Mouse (Mus musculus) midbrain, embryonic 11.5 days (tissue): ENCODE measurements around the gene Clybl. TPM values are rescaled to one million over a fixed set of nuclear protein-coding genes. Genes with fewer than 3 reads are reported as not detected.

Source experiments
- ATAC-seq: fragments of 200-750 bp; cut with Nextera tagmentation; 2 replicates; pipeline ENCODE4 v1.8.0; 2017; ENCODE audit warnings: moderate TSS enrichment, moderate library complexity; ENCODE audit not compliant: low FRiP score
- DNase-seq: peaks from one replicate; pipeline ENCODE4 v3.0.0; 2015; ENCODE audit warnings: low spot score; ENCODE audit errors: missing footprints
- H3K27ac ChIP-seq: fragments of 300-500 bp; sonication (generic); 2 replicates; pipeline ENCODE4 v1.5.1; 2014; ENCODE audit warnings: low read depth, low read length
- H3K27me3 ChIP-seq: fragments of 300-500 bp; sonication (generic); 2 replicates; pipeline ENCODE4 v1.6.1; 2014; ENCODE audit warnings: mild to moderate bottlenecking, low read length, moderate library complexity, mixed read lengths; ENCODE audit not compliant: control insufficient read depth, insufficient read depth
- H3K36me3 ChIP-seq: fragments of 300-500 bp; sonication (generic); 2 replicates; pipeline ENCODE4 v1.6.1; 2014; ENCODE audit warnings: mild to moderate bottlenecking, low read length, moderate library complexity, mixed read lengths; ENCODE audit not compliant: control insufficient read depth, insufficient read depth
- H3K4me1 ChIP-seq: fragments of 300-500 bp; sonication (generic); 2 replicates; pipeline ENCODE4 v1.6.1; 2014; ENCODE audit warnings: low read length; ENCODE audit not compliant: control insufficient read depth, insufficient read depth
- H3K4me2 ChIP-seq: fragments of 300-500 bp; sonication (generic); 2 replicates; pipeline ENCODE4 v1.6.1; 2014; ENCODE audit warnings: mild to moderate bottlenecking, moderate library complexity
- H3K4me3 ChIP-seq: fragments of 300-500 bp; sonication (generic); 2 replicates; pipeline ENCODE4 v1.5.1; 2014; ENCODE audit warnings: low read depth, low read length
- H3K9ac ChIP-seq: fragments of 300-500 bp; sonication (generic); 2 replicates; pipeline ENCODE4 v1.6.1; 2014; ENCODE audit warnings: low read length
- H3K9me3 ChIP-seq: fragments of 300-500 bp; sonication (generic); 2 replicates; pipeline ENCODE4 v1.6.1; 2016; ENCODE audit warnings: low read length; ENCODE audit not compliant: control insufficient read depth
- WGBS: fragments of 180-500 bp; shearing (Covaris S2); extraction: QIAGEN DNeasy Blood & Tissue Kit; methylation state at CpG from one replicate; pipeline ENCODE4 v1.1.7; 2014; 5-methylcytosine and 5-hydroxymethylcytosine counted together
- polyA plus RNA-seq: library from polyadenylated mRNA; unstranded; fragments of >200 nt; fragmentation: Nextera tagmentation; extraction: Ambion mirVana; gene quantifications from 2 replicates; pipeline ENCODE4 v1.2.1, GENCODE M21; 2014

Clybl gene
- polyA plus RNA-seq, 1 experiment from 2014 or later: 31.5 TPM

DNA sequence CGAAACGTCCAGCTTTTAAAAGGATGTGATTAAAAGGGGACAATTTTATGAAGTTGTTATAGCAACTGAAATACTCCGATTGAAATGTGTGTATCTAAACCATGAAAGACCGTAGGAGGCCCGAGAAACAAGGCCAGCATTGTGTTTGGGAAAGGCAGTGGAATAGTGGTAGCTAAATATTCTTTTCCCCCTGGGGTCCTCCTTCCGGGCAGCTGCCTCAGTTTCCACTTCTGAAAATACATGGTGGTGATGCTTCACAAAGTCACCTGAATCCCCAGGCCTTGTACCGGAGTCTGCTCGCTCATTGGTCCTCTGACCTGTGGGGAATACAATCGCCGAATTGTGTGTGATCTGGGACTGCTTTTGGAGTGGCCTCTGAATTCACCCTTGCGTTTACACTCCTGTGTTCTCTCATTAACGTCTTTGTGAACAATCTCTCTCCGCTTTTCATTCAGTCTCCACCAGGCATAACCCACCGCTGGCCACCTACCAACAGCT is 46.0 kb downstream of the Clybl start:
- H3K27ac ChIP-seq: peak overlapping the region; percentile 20; the same call in 1 of the 2 replicates
- WGBS: 7% methylated on average over 14 of the region's 14 CpGs
- ATAC-seq (no peak), DNase-seq (peak; percentile 96)
- peaks cover 51% of the 10 kb centered on the region for H3K27me3 ChIP-seq
- H3K36me3 ChIP-seq: no peaks in the 10 kb centered on the region
- no peaks in the 10 kb centered on the region for H3K9me3 ChIP-seq
- H3K9ac ChIP-seq: no peak overlapping the region
- peaks cover 42% of the 10 kb centered on the region for H3K4me1 ChIP-seq
- peak overlapping the region; percentile 29 for H3K4me2 ChIP-seq
- H3K4me3 ChIP-seq: no peak overlapping the region

DNA sequence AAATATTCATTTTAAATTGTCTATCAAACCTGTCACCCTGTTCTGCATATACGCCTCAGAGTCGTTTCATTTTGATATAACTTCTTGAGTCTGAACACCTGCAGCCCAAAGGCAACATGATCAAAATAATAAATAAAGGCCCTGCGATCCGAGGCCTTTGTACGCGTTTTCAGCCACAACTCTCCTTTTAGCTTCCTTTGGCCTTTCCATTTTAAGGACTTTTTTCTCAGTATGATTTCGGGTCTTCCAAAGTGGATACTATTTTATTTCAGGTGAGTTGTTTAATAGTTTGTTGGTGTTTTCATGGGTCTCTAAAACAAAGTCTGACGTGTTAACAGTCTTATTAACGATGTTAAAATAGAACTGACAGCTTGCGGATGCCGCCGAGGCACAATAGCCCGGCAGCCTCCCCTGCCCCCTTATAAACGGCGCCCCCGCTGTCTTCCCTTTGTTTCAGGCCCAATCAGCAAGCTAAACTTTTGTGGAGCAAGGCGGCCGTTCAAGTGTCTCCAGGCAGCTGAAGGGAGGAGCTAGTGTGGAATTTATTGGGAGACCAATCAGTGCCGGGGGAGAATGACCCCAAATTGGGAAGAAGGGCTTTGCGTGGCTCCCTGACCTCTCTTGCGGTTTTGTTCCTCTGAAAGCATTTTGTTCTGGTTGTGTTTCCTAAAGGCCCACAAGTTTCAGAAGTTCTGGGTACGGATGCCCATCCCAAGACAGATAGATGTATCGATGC is 47.5 kb downstream of the Clybl start:
- Histone ChIP-seq H3K9me3 (no peaks in the 10 kb centered on the region), H3K4me2 (peak overlapping the region; percentile 29), H3K4me1 (peaks cover 42% of the 10 kb centered on the region), H3K9ac (no peak overlapping the region), H3K27ac (no peak overlapping the region), H3K4me3 (no peak overlapping the region), H3K27me3 (peaks cover 50% of the 10 kb centered on the region), H3K36me3 (no peaks in the 10 kb centered on the region)
- WGBS: 5% methylated on average over 23 of the region's 23 CpGs
- ATAC-seq: peak; percentile 60
- peak; percentile 94 for DNase-seq

DNA sequence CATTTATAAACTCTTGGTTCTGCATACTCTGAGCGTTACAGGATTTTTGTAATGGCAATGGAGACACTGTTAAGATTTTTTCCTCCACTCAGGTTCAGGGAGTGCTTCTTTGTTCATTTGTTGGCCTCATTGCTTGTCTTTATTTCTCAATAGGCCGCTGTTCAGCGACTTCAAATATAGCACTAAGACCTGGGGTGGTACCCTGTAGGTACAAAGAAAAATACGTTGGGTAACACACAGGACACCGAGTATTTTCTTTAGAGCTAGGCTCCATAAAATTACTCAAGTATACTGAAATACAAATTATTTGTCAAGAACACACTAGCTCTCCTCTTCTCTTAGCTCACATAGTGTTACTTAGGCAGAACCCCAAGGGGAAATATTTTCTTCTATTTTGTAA is 48.5 kb downstream of the Clybl start:
- no peak overlapping the region for H3K9ac ChIP-seq
- peaks cover 39% of the 10 kb centered on the region for H3K4me1 ChIP-seq
- H3K4me3 ChIP-seq: no peak overlapping the region
- ATAC-seq (no peak), DNase-seq (peak; percentile 91)
- H3K4me2 ChIP-seq: no peak overlapping the region
- 36% methylated on average over 5 of the region's 5 CpGs for WGBS
- H3K27me3 ChIP-seq: peaks cover 45% of the 10 kb centered on the region
- H3K9me3 ChIP-seq: no peaks in the 10 kb centered on the region
- H3K36me3 ChIP-seq: no peaks in the 10 kb centered on the region
- H3K27ac ChIP-seq: no peak overlapping the region; the same call in 1 of the 2 replicates

DNA sequence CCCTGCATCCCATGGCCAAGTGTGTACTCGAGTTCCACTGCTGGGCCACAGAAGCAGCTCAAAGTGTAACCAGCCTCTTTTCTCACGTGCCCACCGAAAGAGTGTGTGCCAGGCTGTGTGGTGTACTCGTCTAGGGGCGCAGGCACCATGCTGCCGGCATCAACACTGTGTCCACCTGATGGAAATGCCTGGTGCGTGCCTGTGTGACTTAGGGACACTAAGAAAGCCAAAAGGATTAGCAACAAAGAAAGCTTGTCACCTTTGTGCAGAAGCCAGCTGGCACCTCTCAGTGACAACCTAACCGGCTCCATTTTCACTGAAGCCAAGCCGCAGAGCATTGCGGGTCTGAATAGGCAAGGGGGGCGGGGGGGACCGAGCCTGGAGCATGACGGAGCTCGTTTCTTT is 49.1 kb downstream of the Clybl start:
- peak; percentile 57 for ATAC-seq
- Histone ChIP-seq H3K4me1 (peaks cover 32% of the 10 kb centered on the region), H3K9ac (no peak overlapping the region), H3K4me3 (no peak overlapping the region), H3K4me2 (peak overlapping the region; percentile 16; the same call in 1 of the 2 replicates), H3K36me3 (no peaks in the 10 kb centered on the region), H3K27me3 (peaks cover 39% of the 10 kb centered on the region), H3K9me3 (no peaks in the 10 kb centered on the region), H3K27ac (no peak overlapping the region)
- DNase-seq: peak; percentile 92
- 15% methylated on average over 14 of the region's 14 CpGs for WGBS

DNA sequence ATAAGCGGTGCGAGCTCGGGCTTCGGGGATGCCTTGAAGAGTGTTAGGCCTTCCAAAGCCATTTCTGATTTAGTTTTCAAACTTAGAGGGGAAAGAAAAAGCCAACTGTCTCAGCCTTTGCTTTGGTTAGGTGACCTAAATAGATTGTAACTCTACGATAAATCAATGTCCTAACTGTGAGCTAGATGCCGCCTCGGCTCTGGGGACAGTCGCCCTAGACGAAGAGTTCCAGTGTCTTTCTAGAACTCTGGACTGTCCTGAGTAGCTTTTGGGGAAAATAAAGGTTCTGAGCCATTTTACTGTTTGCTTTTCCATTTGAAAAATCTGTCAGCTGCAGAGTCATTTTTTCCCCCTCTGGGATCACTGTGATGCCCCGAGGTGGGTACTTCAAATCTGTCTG is 49.6 kb downstream of the Clybl start:
- H3K27ac ChIP-seq: no peak overlapping the region
- no peak overlapping the region for H3K9ac ChIP-seq
- ATAC-seq (no peak), DNase-seq (no peak)
- no peaks in the 10 kb centered on the region for H3K9me3 ChIP-seq
- H3K36me3 ChIP-seq: no peaks in the 10 kb centered on the region
- peaks cover 36% of the 10 kb centered on the region for H3K27me3 ChIP-seq
- WGBS: 32% methylated on average over 10 of the region's 10 CpGs
- H3K4me2 ChIP-seq: peak overlapping the region; percentile 16; the same call in 1 of the 2 replicates
- H3K4me1 ChIP-seq: peaks cover 31% of the 10 kb centered on the region
- no peak overlapping the region for H3K4me3 ChIP-seq

DNA sequence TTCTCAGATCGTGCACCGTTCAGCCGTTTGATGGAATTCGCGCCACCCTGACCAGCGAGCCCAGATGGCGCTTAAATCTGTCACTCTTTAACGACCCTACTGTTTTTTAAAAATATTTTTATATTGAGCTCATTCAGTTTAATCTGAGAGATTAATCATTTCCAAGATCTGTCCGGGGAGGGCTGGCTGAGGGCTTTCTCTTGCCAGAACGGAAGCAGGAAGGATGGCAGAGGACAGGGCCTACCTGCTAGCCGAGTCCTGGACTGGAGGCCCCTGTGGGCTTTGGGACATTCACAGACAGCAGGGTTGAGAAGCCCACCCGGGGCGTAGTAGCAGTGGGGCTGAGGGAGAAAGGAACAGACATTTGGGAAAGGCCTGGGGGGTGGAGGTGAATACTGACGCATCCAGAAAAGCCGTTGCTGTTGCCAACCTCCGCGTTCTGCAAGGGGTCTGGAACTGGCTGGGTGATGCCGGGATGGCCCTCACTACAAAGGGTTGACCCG is 51.8 kb downstream of the Clybl start:
- no peak for DNase-seq
- 92% methylated on average over 19 of the region's 19 CpGs for WGBS
- ATAC-seq: no peak
- peaks cover 21% of the 10 kb centered on the region for H3K27me3 ChIP-seq
- H3K36me3 ChIP-seq: no peaks in the 10 kb centered on the region
- H3K27ac ChIP-seq: no peak overlapping the region
- no peak overlapping the region for H3K4me3 ChIP-seq
- no peak overlapping the region for H3K4me2 ChIP-seq
- H3K9me3 ChIP-seq: no peaks in the 10 kb centered on the region
- peaks cover 17% of the 10 kb centered on the region for H3K4me1 ChIP-seq
- no peak overlapping the region for H3K9ac ChIP-seq

DNA sequence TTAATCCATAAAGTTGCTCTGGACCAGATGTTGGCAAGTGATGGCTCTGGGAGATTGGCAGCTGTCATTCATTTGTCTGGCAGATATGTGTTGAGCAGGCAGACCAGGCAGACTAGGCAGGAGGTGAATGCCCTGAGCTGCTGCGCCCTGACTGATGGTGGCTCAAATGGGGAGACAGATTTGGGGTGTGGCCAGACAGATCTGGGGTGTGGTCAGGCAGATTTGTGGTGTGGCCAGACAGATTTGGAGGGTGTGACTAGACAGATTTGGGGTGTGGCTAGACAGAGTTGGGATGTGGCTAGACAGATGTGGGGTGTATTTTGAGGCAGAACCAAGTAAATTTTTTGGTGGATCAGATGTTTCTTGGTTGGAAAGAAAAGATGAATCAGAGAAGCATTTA is 62.4 kb downstream of the Clybl start:
- ATAC-seq (no peak), DNase-seq (no peak)
- WGBS: 71% methylated on average over 1 of the region's 1 CpGs
- Histone ChIP-seq H3K4me3 (no peak overlapping the region), H3K27me3 (no peaks in the 10 kb centered on the region), H3K9me3 (no peaks in the 10 kb centered on the region), H3K4me2 (no peak overlapping the region), H3K36me3 (no peaks in the 10 kb centered on the region), H3K9ac (no peak overlapping the region), H3K4me1 (no peaks in the 10 kb centered on the region), H3K27ac (no peak overlapping the region)

DNA sequence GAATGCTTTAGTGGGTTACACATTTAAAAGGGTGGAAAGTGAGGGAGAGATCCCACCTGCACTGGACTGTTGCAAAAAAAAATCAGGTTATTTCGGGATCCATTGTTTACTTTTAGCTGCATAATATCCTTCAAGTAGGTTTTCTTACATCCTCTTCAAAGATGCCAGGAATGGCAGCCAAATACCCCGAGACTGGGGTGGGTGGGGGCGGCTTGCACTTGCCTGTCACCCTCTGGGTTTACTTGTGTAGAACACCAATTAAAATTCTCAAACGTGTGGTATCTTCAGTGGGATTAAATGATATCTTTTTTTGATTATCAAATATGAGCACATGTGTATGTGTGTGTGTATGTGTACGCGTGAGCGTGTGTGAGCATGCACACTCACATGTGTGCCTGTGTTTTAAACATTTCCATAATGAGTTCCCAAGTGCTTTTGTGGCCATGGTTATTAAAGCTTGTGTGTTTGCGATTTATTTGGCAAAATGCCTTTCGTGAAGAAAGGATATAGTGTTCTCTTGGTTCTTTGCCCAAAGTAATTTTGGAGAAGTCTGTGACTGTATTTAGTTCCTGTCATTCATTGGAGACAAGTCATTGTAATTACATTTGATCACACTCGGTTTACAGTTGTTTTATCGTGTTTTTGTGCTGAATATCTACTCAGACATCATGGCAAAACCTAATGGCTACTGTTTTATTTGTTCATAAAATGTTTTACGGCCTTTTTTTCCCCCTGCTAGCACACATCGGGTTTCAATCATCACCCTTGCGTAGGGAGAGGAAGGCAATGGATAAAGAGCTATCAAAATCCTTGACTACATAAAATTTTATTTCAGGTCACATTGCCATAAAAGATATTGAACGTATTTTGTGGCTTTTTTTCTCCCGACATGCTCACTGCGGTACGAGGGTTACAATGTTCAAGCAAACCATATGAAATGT is 65.7 kb downstream of the Clybl start:
- Histone ChIP-seq H3K4me3 (no peak overlapping the region), H3K27me3 (no peaks in the 10 kb centered on the region), H3K36me3 (no peaks in the 10 kb centered on the region), H3K4me2 (no peak overlapping the region), H3K9ac (no peak overlapping the region), H3K4me1 (no peaks in the 10 kb centered on the region), H3K27ac (no peak overlapping the region), H3K9me3 (no peaks in the 10 kb centered on the region)
- WGBS: 92% methylated on average over 18 of the region's 18 CpGs
- ATAC-seq: no peak
- DNase-seq: no peak

DNA sequence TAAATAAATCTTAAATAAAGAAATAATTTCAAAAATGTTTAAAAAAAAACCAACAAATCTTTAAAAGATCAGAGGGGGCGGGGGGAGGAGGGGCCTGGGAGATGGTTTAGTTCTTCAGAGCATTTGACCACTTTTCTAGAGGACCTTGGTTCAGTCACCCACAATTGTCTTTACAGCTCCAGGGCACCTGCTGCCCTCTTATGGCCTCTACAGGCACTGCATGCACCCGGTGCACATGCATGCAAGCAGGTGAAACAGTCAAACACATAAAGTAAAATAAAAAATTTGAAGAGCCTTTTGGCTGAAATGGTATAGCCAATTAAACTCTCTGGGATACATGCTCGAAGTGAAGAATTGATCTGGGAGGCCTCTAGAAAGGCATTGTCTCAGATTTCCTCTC is 67.6 kb downstream of the Clybl start:
- no peak for ATAC-seq
- H3K9me3 ChIP-seq: no peaks in the 10 kb centered on the region
- H3K4me1 ChIP-seq: no peaks in the 10 kb centered on the region
- no peaks in the 10 kb centered on the region for H3K36me3 ChIP-seq
- H3K9ac ChIP-seq: no peak overlapping the region
- no peak for DNase-seq
- H3K27ac ChIP-seq: no peak overlapping the region
- WGBS: 83% methylated on average over 3 of the region's 3 CpGs
- H3K4me3 ChIP-seq: no peak overlapping the region
- no peak overlapping the region for H3K4me2 ChIP-seq
- H3K27me3 ChIP-seq: no peaks in the 10 kb centered on the region
